In genomic region chr12:103202592-103203544, GRCm38 (mm10) we compare ENCODE assay signal across 10 mouse cellular contexts. TPM values are rescaled to one million over a fixed set of nuclear protein-coding genes. Genes with fewer than 3 reads are reported as not detected.
DNase-seq lines count a peak whose midpoint lies in the region; ATAC-seq and TF ChIP-seq lines count a peak whose summit lies in the region.
"Had no signal": no experiment of that assay in that cellular context is flagged by ENCODE, and none has a peak within 500 bp of the region (broad histone marks: within the 10 kb centered on the region; RNA-seq: fewer than 3 reads in every experiment).

No protein-coding gene starts in this region.

- 22% methylated on average over 11 of the region's 11 CpGs for WGBS in intestine, embryonic 14.5 days
- 39% methylated on average over 11 of the region's 11 CpGs for WGBS in liver, postnatal 0 days (ENCODE audit: insufficient replicate concordance)

- H3K27ac ChIP-seq in intestine, embryonic 14.5 days (ENCODE audit: low read depth): no peak overlapping the region
- no peak overlapping the region for H3K27ac ChIP-seq in liver, postnatal 0 days (ENCODE audit: low read depth)

- H3K36me3 ChIP-seq in intestine, embryonic 14.5 days (ENCODE audit: control insufficient read depth, insufficient read depth, low read length): no peaks in the 10 kb centered on the region
- no peaks in the 10 kb centered on the region for H3K36me3 ChIP-seq in liver, postnatal 0 days (replicated peaks; ENCODE audit: insufficient read depth, low read length)

- H3K4me3 ChIP-seq in intestine, embryonic 14.5 days (ENCODE audit: low read depth, low read length): no peak overlapping the region
- H3K4me3 ChIP-seq in liver, postnatal 0 days (ENCODE audit: low read depth, low read length): no peak overlapping the region
- H3K4me3 ChIP-seq: myocyte had no signal

- H3K27me3 ChIP-seq in intestine, embryonic 14.5 days (replicated peaks; ENCODE audit: control insufficient read depth, insufficient read depth, low read length): no peaks in the 10 kb centered on the region
- no peaks in the 10 kb centered on the region for H3K27me3 ChIP-seq in liver, postnatal 0 days (ENCODE audit: insufficient read depth, low read length)

- H3K9ac ChIP-seq in intestine, embryonic 14.5 days (ENCODE audit: low read length): no peak overlapping the region
- no peak overlapping the region for H3K9ac ChIP-seq in liver, postnatal 0 days (replicated peaks)

- peaks cover 8% of the 10 kb centered on the region; the same call in 1 of the 2 replicates for H3K4me1 ChIP-seq in intestine, embryonic 14.5 days (replicated peaks; ENCODE audit: control insufficient read depth, insufficient read depth, low read length)
- no peaks in the 10 kb centered on the region for H3K4me1 ChIP-seq in liver, postnatal 0 days (ENCODE audit: insufficient read depth)

- ATAC-seq in intestine, embryonic 14.5 days (replicated peaks; ENCODE audit: low FRiP score, low TSS enrichment, low read depth): peak; percentile 70; the same call in 1 of the 2 replicates
- peak; percentile 35; the same call in 1 of the 2 replicates for ATAC-seq in liver, postnatal 0 days
- no peak for ATAC-seq in megakaryocyte, adult 5-6 weeks (ENCODE audit: poor library complexity, severe bottlenecking)

- TF ChIP-seq EP300 in liver, postnatal 0 days (IDR thresholded peaks at IDR 0.05; ENCODE audit: low read depth): no peak

- no peak for TF ChIP-seq CTCF in liver, postnatal 0 days (IDR thresholded peaks at IDR 0.05; ENCODE audit: low read depth)

- H3K9me3 ChIP-seq in intestine, embryonic 14.5 days (ENCODE audit: control insufficient read depth, low read length): no peaks in the 10 kb centered on the region
- no peaks in the 10 kb centered on the region for H3K9me3 ChIP-seq in liver, postnatal 0 days (ENCODE audit: low read length)

- peak; percentile 30 for DNase-seq in right cerebral cortex, postnatal 14 days
- no peak for DNase-seq in right cerebral cortex, postnatal 36 days (ENCODE audit: low spot score in 2 of 2)
- peak; percentile 18 for DNase-seq in embryo, embryonic 9.5 days (ENCODE audit: extremely low spot score)
- peak; percentile 69 for DNase-seq in intestine, embryonic 14.5 days (ENCODE audit: low spot score)
- DNase-seq in liver, postnatal 0 days: peak; percentile 40
- DNase-seq in spleen, postnatal 4 days (ENCODE audit: low spot score in 2 of 2): no peak
- DNase-seq in urinary bladder, adult 18-20 months (ENCODE audit: low spot score in 2 of 2): no peak

- no peak overlapping the region for H3K4me2 ChIP-seq in intestine, embryonic 14.5 days (ENCODE audit: low read length)
- no peak overlapping the region for H3K4me2 ChIP-seq in liver, postnatal 0 days (ENCODE audit: low read depth, low read length)

RNA-seq across cellular contexts. Expression of gene Prima1, which starts 39.1 kb away (rescaled TPM):
- 1.8 and 2.7 TPM in 2 replicates for polyA plus RNA-seq in intestine, embryonic 14.5 days (2014; fragmentation: Nextera tagmentation; extraction: Ambion mirVana)
- polyA plus RNA-seq in liver, postnatal 0 days (2015; fragmentation: Nextera tagmentation; extraction: Ambion mirVana): not detected in 2 replicates
- total RNA-seq in megakaryocyte, adult 5-6 weeks (2015): not detected in 2 replicates
- total RNA-seq in megakaryocyte, adult 5-6 weeks (2017): not detected in 2 replicates
- polyA plus RNA-seq: heart, postnatal 0 days; myocyte had no signal

Comparison
In these comparisons a context has a peak if more than half of its experiments do, and no peak if none do; other contexts are left out.
1. DNase-seq: peak in right cerebral cortex, postnatal 14 days (single experiment), embryo, embryonic 9.5 days (single experiment), intestine, embryonic 14.5 days (single experiment) and liver, postnatal 0 days (single experiment); none in right cerebral cortex, postnatal 36 days (0 of 2), spleen, postnatal 4 days (0 of 2) and urinary bladder, adult 18-20 months (0 of 2).